In genomic region chr14:103088624-103089023, GRCm38 (mm10) we compare ENCODE assay signal across 9 mouse cellular contexts. TPM values are rescaled to one million over a fixed set of nuclear protein-coding genes. Genes with fewer than 3 reads are reported as not detected.
DNase-seq lines count a peak whose midpoint lies in the region; ATAC-seq and TF ChIP-seq lines count a peak whose summit lies in the region.
"Had no signal": no experiment of that assay in that cellular context is flagged by ENCODE, and none has a peak within 500 bp of the region (broad histone marks: within the 10 kb centered on the region; RNA-seq: fewer than 3 reads in every experiment).

No protein-coding gene starts in this region.

- H3K4me1 ChIP-seq in cortical plate, adult 2 months (ENCODE audit: control insufficient read depth, insufficient read depth, low read length) = peaks cover 8% of the 10 kb centered on the region

- 0 out of 2 replicates have a peak, but pooled peaks have one; percentile 18 for ATAC-seq in frontal cortex, adult (ENCODE audit: low TSS enrichment)
- ATAC-seq in megakaryocyte-erythroid progenitor cell, adult 5-6 weeks (replicated peaks; ENCODE audit: low FRiP score, low TSS enrichment, poor library complexity, severe bottlenecking) = peak; percentile 38; the same call in 1 of the 2 replicates

- no peak for DNase-seq in frontal cortex, postnatal 10 days (ENCODE audit: low spot score in 2 of 2)
- peak; percentile 39 for DNase-seq in urinary bladder, postnatal 25 days (ENCODE audit: low spot score)
- no peak for DNase-seq in urinary bladder, adult 2 months (ENCODE audit: low spot score)
- DNase-seq in kidney, adult 8-10 months = peak; percentile 47 to 59
- no peak for DNase-seq in frontal cortex, postnatal 25 days (ENCODE audit: low spot score in 2 of 2)

- TF ChIP-seq CTCF in cortical plate, adult 2 months (IDR thresholded peaks at IDR 0.05; ENCODE audit: extremely low read depth, insufficient read depth, low read length) = peak; percentile 53; the same call in 1 of the 2 replicates

- no peak overlapping the region for H3K4me3 ChIP-seq in cortical plate, adult 2 months (ENCODE audit: insufficient read depth, low read length)

- no peak for TF ChIP-seq POLR2A in cortical plate, adult 2 months (IDR thresholded peaks at IDR 0.05; ENCODE audit: extremely low read depth, insufficient read depth, low read length)

- no peak overlapping the region for H3K27ac ChIP-seq in cortical plate, adult 2 months (ENCODE audit: insufficient read depth, low read length)

RNA-seq across cellular contexts. Expression of gene Fbxl3, which starts 10.7 kb away (rescaled TPM):
- polyA plus RNA-seq in urinary bladder, adult 2 months (2012; rRNA removed) = 78.0 and 82.6 TPM in 2 replicates
- 116 TPM in 2 replicates for polyA plus RNA-seq in cortical plate, adult 2 months (2012; rRNA removed)
- 22.4 and 36.2 TPM in 2 replicates for total RNA-seq in megakaryocyte-erythroid progenitor cell, adult 5-6 weeks (2014; fragmentation: Nextera tagmentation)
- 31.8 and 85.5 TPM in 2 replicates for total RNA-seq in megakaryocyte-erythroid progenitor cell, adult 5-6 weeks (2017)

RNA-seq across cellular contexts. Expression of gene Cln5, which starts 18.6 kb away (rescaled TPM):
- polyA plus RNA-seq in urinary bladder, adult 2 months (2012; rRNA removed) = 23.5 and 23.6 TPM in 2 replicates
- 12.2 and 13.2 TPM in 2 replicates for polyA plus RNA-seq in cortical plate, adult 2 months (2012; rRNA removed)
- 9.3 and 15.8 TPM in 2 replicates for total RNA-seq in megakaryocyte-erythroid progenitor cell, adult 5-6 weeks (2014; fragmentation: Nextera tagmentation)
- total RNA-seq in megakaryocyte-erythroid progenitor cell, adult 5-6 weeks (2017) = 15.6 and 19.8 TPM in 2 replicates

RNA-seq across cellular contexts. Expression of gene Acod1, which starts 41.8 kb away (rescaled TPM):
- polyA plus RNA-seq in urinary bladder, adult 2 months (2012; rRNA removed) = 0.08 and 0.13 TPM in 2 replicates
- polyA plus RNA-seq in cortical plate, adult 2 months (2012; rRNA removed) = 0.04 and 0.06 TPM in 2 replicates
- not detected in 2 replicates for total RNA-seq in megakaryocyte-erythroid progenitor cell, adult 5-6 weeks (2014; fragmentation: Nextera tagmentation)
- 0.33 and 0.50 TPM in 2 replicates for total RNA-seq in megakaryocyte-erythroid progenitor cell, adult 5-6 weeks (2017)
- total RNA-seq: layer of hippocampus, postnatal 14 days had no signal

Comparison
In these comparisons a context has a peak if more than half of its experiments do, and no peak if none do; other contexts are left out.
1. DNase-seq: peak in urinary bladder, postnatal 25 days (single experiment) and kidney, adult 8-10 months (2 of 2); none in frontal cortex, postnatal 10 days (0 of 2), urinary bladder, adult 2 months (single experiment) and frontal cortex, postnatal 25 days (0 of 2).